Mouse (Mus musculus): ENCODE measurements around the gene Ano8.

DNA sequence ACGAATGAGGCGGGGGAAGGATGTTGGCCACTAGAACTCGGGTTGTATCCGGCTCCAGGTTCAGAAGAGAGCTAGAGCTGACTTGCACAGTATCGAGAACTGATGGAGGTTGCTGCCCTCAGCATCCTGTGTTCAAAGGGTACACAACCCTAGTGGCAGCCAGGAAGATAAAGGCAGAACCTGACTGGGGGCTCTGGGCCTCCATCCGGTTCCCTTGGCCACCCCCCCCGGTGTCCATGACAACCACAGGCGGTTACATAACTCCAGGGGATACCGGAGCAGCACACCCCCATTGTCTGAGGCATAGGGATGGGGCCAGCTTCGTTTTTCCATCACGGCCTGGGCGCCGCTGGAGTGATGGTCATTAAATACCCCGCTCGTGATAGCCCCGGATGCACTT lies 23.0 kb downstream of the Ano8 start:
- TF ChIP-seq CTCF (IDR thresholded peaks at IDR 0.05; ENCODE audit: low read depth, low read length): no peak
- TF ChIP-seq POLR2A (IDR thresholded peaks at IDR 0.05; ENCODE audit: insufficient read depth, low read length): no peak
- no peak for TF ChIP-seq EP300 (IDR thresholded peaks at IDR 0.05; ENCODE audit: insufficient read depth, low read depth, low read length)
